Mouse (Mus musculus) erythroblast, embryonic 14.5 days (primary cell): ENCODE measurements around the gene Nae1. TPM values are rescaled to one million over a fixed set of nuclear protein-coding genes. Genes with fewer than 3 reads are reported as not detected.

ENCODE experiments used
- H3K27me3 ChIP-seq: 2 replicates; pipeline ENCODE4 v1.6.1; 2012; ENCODE audit warnings: inconsistent platforms; ENCODE audit not compliant: control insufficient read depth
- H3K36me3 ChIP-seq: 2 replicates; pipeline ENCODE4 v1.6.1; 2012; ENCODE audit warnings: mild to moderate bottlenecking, inconsistent platforms; ENCODE audit not compliant: control insufficient read depth
- H3K4me1 ChIP-seq: 2 replicates; pipeline ENCODE4 v1.6.1; 2012; ENCODE audit warnings: inconsistent platforms; ENCODE audit not compliant: control insufficient read depth
- H3K4me3 ChIP-seq: replicated peaks from 2 replicates; pipeline ENCODE3; 2012; ENCODE audit warnings: moderate library complexity, mild to moderate bottlenecking, inconsistent platforms
- H3K9me3 ChIP-seq: 2 replicates; pipeline ENCODE4 v1.6.1; 2012; ENCODE audit warnings: low read length, inconsistent platforms, mixed read lengths; ENCODE audit not compliant: control insufficient read depth
- GATA1 ChIP-seq: IDR thresholded peaks from 2 replicates; pipeline ENCODE4 v1.6.1; 2012; ENCODE audit warnings: low read length, inconsistent platforms, mixed read lengths
- TAL1 ChIP-seq: IDR thresholded peaks from 3 replicates; pipeline ENCODE4 v1.6.1; 2012; ENCODE audit warnings: low read length, inconsistent platforms, mixed read lengths
- polyA plus RNA-seq: library from polyadenylated mRNA; stranded (reverse); fragments of >175 nt; gene quantifications from 2 replicates; pipeline ENCODE4 v1.2.3, GENCODE M21; 2012

The Nae1 gene
- polyA plus RNA-seq, 1 experiment: 0.29 TPM

- H3K27me3 ChIP-seq: no peaks in the 10 kb centered on the region
- TF ChIP-seq GATA1 (no peak), TAL1 (no peak)
- H3K9me3 ChIP-seq: no peaks in the 10 kb centered on the region
- no peaks in the 10 kb centered on the region for H3K36me3 ChIP-seq
- no peaks in the 10 kb centered on the region for H3K4me1 ChIP-seq
- H3K4me3 ChIP-seq: no peak overlapping the region
These were observed 22.8 kb upstream of the Nae1 start for GRCm38 (mm10) chr8:104557226-104557625.

GRCm38 (mm10) chr8:104555191-104555590, 20.8 kb upstream of the Nae1 start:
- Histone ChIP-seq H3K27me3 (no peaks in the 10 kb centered on the region), H3K4me1 (no peaks in the 10 kb centered on the region), H3K4me3 (no peak overlapping the region), H3K36me3 (no peaks in the 10 kb centered on the region), H3K9me3 (no peaks in the 10 kb centered on the region)
- TF ChIP-seq TAL1 (no peak), GATA1 (no peak)

DNA sequence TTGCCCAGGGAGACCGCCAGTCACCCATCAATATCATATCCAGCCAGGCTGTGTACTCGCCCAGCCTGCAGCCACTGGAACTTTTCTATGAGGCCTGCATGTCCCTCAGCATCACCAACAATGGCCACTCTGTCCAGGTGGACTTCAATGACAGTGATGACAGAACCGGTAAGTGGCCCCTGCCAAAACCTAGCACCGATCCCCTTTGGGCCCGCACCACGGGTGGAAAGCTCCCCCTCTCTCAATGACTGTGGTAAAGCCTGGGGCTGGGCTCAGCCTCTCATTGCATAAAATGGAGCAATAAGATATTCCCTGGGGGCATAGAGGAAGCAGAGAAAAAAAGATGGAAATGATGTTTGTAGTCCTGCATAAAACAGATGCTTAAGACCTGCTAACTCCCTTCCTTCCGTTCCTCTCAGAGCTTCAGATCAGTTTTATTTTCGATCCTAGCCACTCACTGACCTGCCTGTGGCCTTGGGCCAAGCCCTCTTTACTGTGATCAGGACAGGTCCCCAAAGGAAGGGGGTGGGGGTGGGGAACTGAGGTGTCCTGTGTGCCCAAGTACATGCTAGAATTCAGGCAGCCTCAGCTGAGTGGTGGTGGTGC, 9.1 kb upstream of the Nae1 start:
- H3K27me3 ChIP-seq: peaks cover 59% of the 10 kb centered on the region

DNA sequence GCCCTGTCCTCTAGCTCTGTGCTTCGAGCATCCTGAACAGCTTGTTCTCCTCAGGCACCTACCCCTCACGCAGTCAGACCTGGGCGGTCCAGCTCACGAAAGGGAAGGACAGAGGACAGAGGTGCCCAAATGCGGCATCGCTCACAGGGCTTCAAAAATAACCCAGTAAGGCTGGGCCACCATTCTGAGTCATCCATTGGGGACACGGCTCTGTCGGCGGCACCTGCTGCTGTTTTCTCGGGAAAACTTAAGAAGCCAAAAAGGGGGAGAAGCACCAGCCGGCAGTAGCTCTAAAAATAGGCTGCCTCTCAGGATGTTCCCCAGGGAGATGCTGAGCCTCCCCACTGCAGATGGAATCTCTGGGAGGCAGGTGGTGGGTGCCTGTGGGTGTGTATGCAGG, 7.7 kb upstream of the Nae1 start:
- Histone ChIP-seq H3K4me1 (peaks cover 10% of the 10 kb centered on the region), H3K4me3 (no peak overlapping the region), H3K9me3 (peaks cover 4% of the 10 kb centered on the region; the same call in 1 of the 2 replicates), H3K36me3 (no peaks in the 10 kb centered on the region), H3K27me3 (peaks cover 72% of the 10 kb centered on the region)
- TF ChIP-seq GATA1 (no peak), TAL1 (no peak)

More for the DNA sequence above, 9.1 kb upstream of the Nae1 start:
- Histone ChIP-seq H3K4me1 (peaks cover 10% of the 10 kb centered on the region), H3K9me3 (peaks cover 4% of the 10 kb centered on the region; the same call in 1 of the 2 replicates), H3K4me3 (no peak overlapping the region), H3K36me3 (no peaks in the 10 kb centered on the region)
- TF ChIP-seq GATA1: no peak
- no peak for TF ChIP-seq TAL1

- peaks cover 4% of the 10 kb centered on the region; the same call in 1 of the 2 replicates for H3K9me3 ChIP-seq
- H3K36me3 ChIP-seq: no peaks in the 10 kb centered on the region
- no peak for TF ChIP-seq TAL1
- no peak for TF ChIP-seq GATA1
- H3K27me3 ChIP-seq: peaks cover 72% of the 10 kb centered on the region
- peaks cover 10% of the 10 kb centered on the region for H3K4me1 ChIP-seq
- H3K4me3 ChIP-seq: peak overlapping the region; percentile 40
These were observed 7.1 kb upstream of the Nae1 start for GRCm38 (mm10) chr8:104541515-104541880.

DNA sequence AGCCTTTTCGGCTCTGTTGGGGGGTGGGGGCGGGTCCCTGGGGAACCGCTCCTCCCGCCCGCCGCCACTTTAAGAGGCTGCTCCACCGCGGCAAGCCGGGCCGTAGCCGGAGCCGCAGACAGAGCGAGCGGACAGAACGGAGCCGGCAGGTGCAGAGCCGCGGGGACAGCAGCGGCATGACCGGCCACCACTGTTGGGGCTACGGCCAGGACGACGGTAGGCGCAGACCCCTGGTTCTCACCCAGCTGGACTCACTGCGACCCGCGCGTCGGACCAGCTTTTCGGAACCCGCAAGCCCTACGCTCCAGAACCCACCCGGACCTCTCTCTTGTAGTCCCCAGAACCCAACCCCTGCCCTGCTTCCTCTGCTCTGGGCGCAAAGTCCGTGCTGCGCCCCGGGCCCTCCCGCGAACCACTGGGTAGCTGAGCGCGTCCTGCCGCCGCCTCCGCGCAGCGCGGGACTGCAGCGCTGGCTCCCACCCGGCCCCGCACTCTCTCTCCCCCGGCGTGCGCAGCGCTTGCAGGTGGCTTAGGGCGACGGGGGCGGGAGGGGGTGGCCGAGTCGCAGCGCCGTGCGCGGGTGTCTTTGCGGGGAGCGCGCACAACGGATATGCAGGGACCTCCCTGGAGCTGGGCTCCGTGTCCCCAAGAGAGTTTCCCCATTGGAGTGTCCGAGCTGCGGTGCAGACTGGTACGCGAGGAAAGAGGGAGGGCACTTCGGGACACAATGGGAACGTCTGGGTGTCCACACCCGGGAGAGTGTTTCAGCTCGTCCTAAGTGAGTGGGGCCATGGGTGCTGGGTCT, 6.5 kb upstream of the Nae1 start:
- Histone ChIP-seq H3K27me3 (peaks cover 72% of the 10 kb centered on the region), H3K36me3 (no peaks in the 10 kb centered on the region), H3K4me3 (peak overlapping the region; percentile 40), H3K4me1 (peaks cover 11% of the 10 kb centered on the region), H3K9me3 (peaks cover 4% of the 10 kb centered on the region; the same call in 1 of the 2 replicates)
- TF ChIP-seq GATA1: no peak
- no peak for TF ChIP-seq TAL1

GRCm38 (mm10) chr8:104540238-104540637, 5.8 kb upstream of the Nae1 start:
- Histone ChIP-seq H3K9me3 (peaks cover 4% of the 10 kb centered on the region; the same call in 1 of the 2 replicates), H3K36me3 (no peaks in the 10 kb centered on the region), H3K4me1 (peaks cover 18% of the 10 kb centered on the region), H3K4me3 (no peak overlapping the region), H3K27me3 (peaks cover 72% of the 10 kb centered on the region)
- no peak for TF ChIP-seq GATA1
- TF ChIP-seq TAL1: no peak

DNA sequence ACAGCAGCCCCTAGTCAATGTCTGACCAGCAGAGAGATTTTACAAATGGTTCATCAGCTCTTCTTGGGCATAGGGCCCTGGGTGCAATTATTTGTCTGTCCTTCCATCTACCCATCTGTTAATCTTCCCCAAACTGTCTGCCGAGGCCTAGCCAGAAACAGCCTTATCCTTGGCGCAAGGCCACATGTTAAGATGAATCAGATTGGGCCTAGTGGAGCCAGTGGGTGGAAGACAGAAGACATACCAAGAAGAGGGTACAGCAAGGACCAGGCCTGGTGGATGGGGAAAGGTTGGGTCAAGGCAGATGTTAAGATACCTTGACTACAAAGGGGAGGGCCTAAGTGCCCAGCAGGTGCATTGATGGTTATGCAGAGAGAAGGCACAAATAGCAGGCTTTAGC, 5.1 kb upstream of the Nae1 start:
- Histone ChIP-seq H3K4me1 (peaks cover 25% of the 10 kb centered on the region), H3K36me3 (no peaks in the 10 kb centered on the region), H3K27me3 (peaks cover 72% of the 10 kb centered on the region), H3K4me3 (no peak overlapping the region), H3K9me3 (peaks cover 4% of the 10 kb centered on the region; the same call in 1 of the 2 replicates)
- no peak for TF ChIP-seq GATA1
- TF ChIP-seq TAL1: no peak

DNA sequence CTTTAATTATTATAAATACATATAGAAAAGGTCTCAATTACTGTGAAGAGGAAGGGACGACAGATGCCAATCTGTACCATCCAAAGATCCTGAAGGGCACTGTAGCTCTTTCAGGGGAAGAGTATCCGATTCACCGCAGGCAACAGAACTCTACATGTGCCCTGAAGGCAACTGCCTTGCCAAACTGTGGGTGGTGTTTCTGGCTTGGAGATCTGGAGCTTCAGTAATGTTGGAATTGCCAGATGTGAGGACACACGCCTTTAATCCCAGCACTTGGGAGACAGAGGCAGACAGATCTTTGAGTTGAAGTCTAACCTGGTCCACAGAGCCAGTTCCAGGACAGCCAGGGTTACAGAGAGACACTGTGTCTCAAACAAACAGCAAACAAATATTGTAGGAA, 4.5 kb upstream of the Nae1 start:
- TF ChIP-seq GATA1 (no peak), TAL1 (no peak)
- peaks cover 4% of the 10 kb centered on the region; the same call in 1 of the 2 replicates for H3K9me3 ChIP-seq
- no peak overlapping the region for H3K4me3 ChIP-seq
- peaks cover 67% of the 10 kb centered on the region for H3K27me3 ChIP-seq
- no peaks in the 10 kb centered on the region for H3K36me3 ChIP-seq
- peaks cover 27% of the 10 kb centered on the region for H3K4me1 ChIP-seq
